ENCODE assay signal across 13 mouse cellular contexts in genomic region chr9:21453003-21453402, GRCm38 (mm10). TPM values are rescaled to one million over a fixed set of nuclear protein-coding genes. Genes with fewer than 3 reads are reported as not detected.
DNase-seq lines count a peak whose midpoint lies in the region; ATAC-seq and TF ChIP-seq lines count a peak whose summit lies in the region.
"Had no signal": no experiment of that assay in that cellular context is flagged by ENCODE, and none has a peak within 500 bp of the region (broad histone marks: within the 10 kb centered on the region; RNA-seq: fewer than 3 reads in every experiment).

No protein-coding gene starts in this region.

- H3K4me1 ChIP-seq in midbrain, embryonic 16.5 days (ENCODE audit: control insufficient read depth, insufficient read depth, low read length): no peaks in the 10 kb centered on the region; the same call in 1 of the 2 replicates
- no peaks in the 10 kb centered on the region; the same call in 1 of the 2 replicates for H3K4me1 ChIP-seq in hindbrain, postnatal 0 days (ENCODE audit: insufficient read depth, low read length)
- H3K4me1 ChIP-seq: hindbrain, embryonic 15.5 days had no signal

- no peak overlapping the region for H3K4me2 ChIP-seq in midbrain, embryonic 16.5 days (ENCODE audit: low read length)
- H3K4me2 ChIP-seq in hindbrain, postnatal 0 days (ENCODE audit: low read depth, low read length): no peak overlapping the region
- H3K4me2 ChIP-seq: hindbrain, embryonic 15.5 days; midbrain, embryonic 11.5 days had no signal

- no peak overlapping the region for H3K4me3 ChIP-seq in left cerebral cortex, adult 2 months
- no peak overlapping the region for H3K4me3 ChIP-seq in midbrain, embryonic 16.5 days (ENCODE audit: low read depth, low read length)
- H3K4me3 ChIP-seq in hindbrain, postnatal 0 days (ENCODE audit: low read length): no peak overlapping the region
- H3K4me3 ChIP-seq: heart, embryonic 10.5 days; hindbrain, embryonic 15.5 days had no signal

- no peaks in the 10 kb centered on the region for H3K9me3 ChIP-seq in midbrain, embryonic 16.5 days (replicated peaks; ENCODE audit: control insufficient read depth, low read length, poor library complexity, severe bottlenecking)
- H3K9me3 ChIP-seq in hindbrain, postnatal 0 days (ENCODE audit: low read length): no peaks in the 10 kb centered on the region
- H3K9me3 ChIP-seq: heart, embryonic 10.5 days; hindbrain, embryonic 15.5 days had no signal

- intact Hi-C loops in left cerebral cortex, adult 2 months (cut with DNase I): no loop called here
- intact Hi-C loops in left cerebral cortex, postnatal 36 days (cut with DNase I): no loop called here

- no peak for DNase-seq in left cerebral cortex, adult 2 months (ENCODE audit: extremely low spot score in 1 of 2, low spot score in 2 of 2)
- no peak for DNase-seq in left cerebral cortex, postnatal 36 days (ENCODE audit: low spot score in 2 of 2)
- DNase-seq in MEL-GATA-1-ER (ENCODE audit: extremely low read depth, low read depth): peak; percentile 60
- DNase-seq in adrenal gland, adult 2 months: no peak
- no peak for DNase-seq in hindbrain, postnatal 0 days (ENCODE audit: low spot score)
- DNase-seq: lung, adult 2 months; thymus, adult 2 months had no signal

- H3K9ac ChIP-seq in midbrain, embryonic 16.5 days (ENCODE audit: low read depth, low read length): no peak overlapping the region
- H3K9ac ChIP-seq in hindbrain, postnatal 0 days (replicated peaks; ENCODE audit: low read length): no peak overlapping the region
- H3K9ac ChIP-seq: hindbrain, embryonic 15.5 days had no signal

- H3K36me3 ChIP-seq in midbrain, embryonic 16.5 days (ENCODE audit: control insufficient read depth, insufficient read depth, low read length): no peaks in the 10 kb centered on the region
- H3K36me3 ChIP-seq in hindbrain, postnatal 0 days (ENCODE audit: insufficient read depth, low read length): no peaks in the 10 kb centered on the region
- H3K36me3 ChIP-seq: hindbrain, embryonic 15.5 days had no signal

- peak overlapping the region; percentile 78 for H3K27ac ChIP-seq in left cerebral cortex, adult 2 months
- no peak overlapping the region for H3K27ac ChIP-seq in midbrain, embryonic 16.5 days (ENCODE audit: low read length)
- H3K27ac ChIP-seq in hindbrain, postnatal 0 days: no peak overlapping the region; the same call in 1 of the 2 replicates
- H3K27ac ChIP-seq: hindbrain, embryonic 15.5 days had no signal

- 95% methylated on average over 7 of the region's 7 CpGs for WGBS in midbrain, embryonic 16.5 days
- WGBS in hindbrain, postnatal 0 days: 91% methylated on average over 7 of the region's 7 CpGs

- ATAC-seq in common myeloid progenitor, adult 5-6 weeks (replicated peaks; ENCODE audit: low read depth, poor library complexity, severe bottlenecking): peak; percentile 82
- ATAC-seq in monocyte, adult 5-6 weeks (replicated peaks; ENCODE audit: insufficient number of reproducible peaks, low FRiP score, low TSS enrichment, poor library complexity, severe bottlenecking): peak; percentile 62
- no peak for ATAC-seq in midbrain, embryonic 16.5 days
- no peak for ATAC-seq in hindbrain, postnatal 0 days

- TF ChIP-seq CTCF in left cerebral cortex, adult 2 months (IDR thresholded peaks at IDR 0.05): no peak
- TF ChIP-seq CTCF in hindbrain, postnatal 0 days (IDR thresholded peaks at IDR 0.05; ENCODE audit: low read depth): no peak

- no peaks in the 10 kb centered on the region for H3K27me3 ChIP-seq in midbrain, embryonic 16.5 days (ENCODE audit: control insufficient read depth, insufficient read depth, low read depth, low read length)
- no peaks in the 10 kb centered on the region for H3K27me3 ChIP-seq in hindbrain, postnatal 0 days (ENCODE audit: insufficient read depth, low read length)
- H3K27me3 ChIP-seq: hindbrain, embryonic 15.5 days had no signal

RNA-seq across cellular contexts. Expression of gene Dnm2, which starts 28.3 kb away (rescaled TPM):
- 10 to 100 TPM; 56.1 to 61.0 TPM for total RNA-seq in left cerebral cortex, adult 2 months (2021)
- 10 to 100 TPM; 48.1 to 71.8 TPM for total RNA-seq in left cerebral cortex, postnatal 36 days (2021)
- 53.9 and 65.9 TPM in 2 replicates for total RNA-seq in common myeloid progenitor, adult 5-6 weeks (2017)
- total RNA-seq in monocyte, adult 5-6 weeks (2017): 178 to 219 TPM (median 197 TPM) in 3 replicates
- polyA plus RNA-seq in midbrain, embryonic 16.5 days (2015; fragmentation: Nextera tagmentation; extraction: Ambion mirVana): 63.2 and 64.5 TPM in 2 replicates
- total RNA-seq in adrenal gland, adult 2 months (2021): 100 to 1,000 TPM in 1 of 2 experiments, 10 to 100 TPM in 1; 99.0 to 134 TPM
- polyA plus RNA-seq in adrenal gland, adult 2 months (2012; rRNA removed): 328 and 381 TPM in 2 replicates
- total RNA-seq in hindbrain, postnatal 0 days (2014; rRNA removed): 75.3 and 80.4 TPM in 2 replicates
- 53.5 and 58.6 TPM in 2 replicates for polyA plus RNA-seq in hindbrain, postnatal 0 days (2015; fragmentation: Nextera tagmentation; extraction: Ambion mirVana)

RNA-seq across cellular contexts. Expression of gene Qtrt1, which starts 41.4 kb away (rescaled TPM):
- total RNA-seq in left cerebral cortex, adult 2 months (2021): 10 to 100 TPM; 26.2 to 35.7 TPM
- 10 to 100 TPM; 19.1 to 31.3 TPM for total RNA-seq in left cerebral cortex, postnatal 36 days (2021)
- total RNA-seq in common myeloid progenitor, adult 5-6 weeks (2017): 22.5 and 25.5 TPM in 2 replicates
- 7.2 to 12.8 TPM (median 7.3 TPM) in 3 replicates for total RNA-seq in monocyte, adult 5-6 weeks (2017)
- 51.9 and 54.0 TPM in 2 replicates for polyA plus RNA-seq in midbrain, embryonic 16.5 days (2015; fragmentation: Nextera tagmentation; extraction: Ambion mirVana)
- total RNA-seq in adrenal gland, adult 2 months (2021): 10 to 100 TPM; 13.1 to 15.9 TPM
- polyA plus RNA-seq in adrenal gland, adult 2 months (2012; rRNA removed): 23.4 and 28.6 TPM in 2 replicates
- 37.1 and 46.7 TPM in 2 replicates for total RNA-seq in hindbrain, postnatal 0 days (2014; rRNA removed)
- 38.6 and 44.5 TPM in 2 replicates for polyA plus RNA-seq in hindbrain, postnatal 0 days (2015; fragmentation: Nextera tagmentation; extraction: Ambion mirVana)

RNA-seq across cellular contexts. Expression of gene Tmed1, which starts 57.0 kb away (rescaled TPM):
- 10 to 100 TPM; 13.1 to 13.9 TPM for total RNA-seq in left cerebral cortex, adult 2 months (2021)
- total RNA-seq in left cerebral cortex, postnatal 36 days (2021): 10 to 100 TPM; 14.2 to 16.7 TPM
- total RNA-seq in common myeloid progenitor, adult 5-6 weeks (2017): 13.8 and 17.1 TPM in 2 replicates
- total RNA-seq in monocyte, adult 5-6 weeks (2017): 3.2 to 6.6 TPM (median 6.3 TPM) in 3 replicates
- 54.5 and 55.2 TPM in 2 replicates for polyA plus RNA-seq in midbrain, embryonic 16.5 days (2015; fragmentation: Nextera tagmentation; extraction: Ambion mirVana)
- 10 to 100 TPM; 22.6 to 36.6 TPM for total RNA-seq in adrenal gland, adult 2 months (2021)
- 34.9 and 36.4 TPM in 2 replicates for polyA plus RNA-seq in adrenal gland, adult 2 months (2012; rRNA removed)
- total RNA-seq in hindbrain, postnatal 0 days (2014; rRNA removed): 50.2 and 61.3 TPM in 2 replicates
- 59.2 and 65.8 TPM in 2 replicates for polyA plus RNA-seq in hindbrain, postnatal 0 days (2015; fragmentation: Nextera tagmentation; extraction: Ambion mirVana)

Comparison
In these comparisons a context has a peak if more than half of its experiments do, and no peak if none do; other contexts are left out.
1. ATAC-seq: peak in common myeloid progenitor, adult 5-6 weeks (single experiment) and monocyte, adult 5-6 weeks (single experiment); none in midbrain, embryonic 16.5 days (single experiment) and hindbrain, postnatal 0 days (single experiment).